Mouse (Mus musculus) MEL (cell line): Measurements from ENCODE around the gene Sh2d3c.

Experiments used
- HCFC1 ChIP-seq: IDR thresholded peaks from 2 replicates; pipeline ENCODE4 v1.6.1; 2012; ENCODE audit warnings: low read depth, mild to moderate bottlenecking, inconsistent platforms, low read length, improper control_type of control experiment, moderate library complexity
- MYB ChIP-seq: IDR thresholded peaks from 2 replicates; pipeline ENCODE4 v1.6.1; 2011; ENCODE audit warnings: mild to moderate bottlenecking, low read depth, low read length, improper control_type of control experiment
- POLR2A ChIP-seq, 2 experiments: IDR thresholded peaks; 2 replicates each; pipeline ENCODE4 v1.6.1; 2011 to 2012; ENCODE audit warnings: low read length in 2 of 2, mild to moderate bottlenecking in 2 of 2, control low read depth in 1 of 2, improper control_type of control experiment in 1 of 2, low read depth in 1 of 2, moderate library complexity in 1 of 2; ENCODE audit not compliant: control insufficient read depth in 1 of 2, insufficient read depth in 1 of 2, poor library complexity in 1 of 2
- SIN3A ChIP-seq: IDR thresholded peaks from 2 replicates; pipeline ENCODE4 v1.6.1; 2012; ENCODE audit warnings: low read length, improper control_type of control experiment, inconsistent platforms
- UBTF ChIP-seq: IDR thresholded peaks from 2 replicates; pipeline ENCODE4 v1.6.1; 2012; ENCODE audit warnings: low read depth, mild to moderate bottlenecking, inconsistent platforms, low read length, improper control_type of control experiment, moderate library complexity, borderline replicate concordance; ENCODE audit not compliant: insufficient read depth

- TF ChIP-seq SIN3A (no peak), HCFC1 (no peak), POLR2A (IDR thresholded peaks at IDR 0.05; ENCODE audit: control insufficient read depth in 1 of 2, insufficient read depth in 1 of 2, low read depth in 1 of 2, low read length in 2 of 2, poor library complexity in 1 of 2) (no peak), MYB (no peak), UBTF (no peak)
Measured at GRCm38 (mm10) chr2:32736306-32736829, 15.5 kb downstream of the Sh2d3c start.
